Mouse (Mus musculus): Measurements from ENCODE around the gene 2300002M23Rik.

The 2300002M23Rik gene

DNA sequence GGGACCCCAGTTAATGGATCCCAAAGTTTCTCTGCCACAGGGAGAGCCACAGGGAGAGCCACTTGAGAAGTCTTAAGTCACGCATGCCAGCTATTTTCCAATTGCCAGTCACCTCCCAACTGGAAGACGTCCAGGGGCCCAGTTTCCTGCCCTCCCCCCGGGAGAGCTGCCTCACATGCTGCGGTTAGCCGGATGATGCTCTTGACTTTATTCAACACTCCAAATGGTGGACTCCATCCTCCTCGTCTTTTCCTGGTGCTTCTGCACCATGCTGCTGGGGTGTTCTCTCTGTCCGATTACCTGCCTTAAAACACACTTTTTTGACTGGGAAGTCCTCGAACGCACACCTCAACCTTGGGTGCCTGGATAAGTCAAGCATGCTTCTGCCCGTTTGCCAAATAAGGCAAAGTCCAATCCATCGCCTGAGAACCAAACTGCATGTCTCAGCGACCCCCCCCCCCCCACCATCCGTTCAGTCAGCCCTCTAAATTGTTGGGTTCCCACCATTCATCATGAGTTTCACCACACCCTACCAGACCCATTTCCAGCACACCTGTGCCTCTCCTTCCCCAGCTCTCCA, 11.0 kb upstream of the 2300002M23Rik start:
- DNase-seq (ENCODE audit: low spot score), result no peak

DNA sequence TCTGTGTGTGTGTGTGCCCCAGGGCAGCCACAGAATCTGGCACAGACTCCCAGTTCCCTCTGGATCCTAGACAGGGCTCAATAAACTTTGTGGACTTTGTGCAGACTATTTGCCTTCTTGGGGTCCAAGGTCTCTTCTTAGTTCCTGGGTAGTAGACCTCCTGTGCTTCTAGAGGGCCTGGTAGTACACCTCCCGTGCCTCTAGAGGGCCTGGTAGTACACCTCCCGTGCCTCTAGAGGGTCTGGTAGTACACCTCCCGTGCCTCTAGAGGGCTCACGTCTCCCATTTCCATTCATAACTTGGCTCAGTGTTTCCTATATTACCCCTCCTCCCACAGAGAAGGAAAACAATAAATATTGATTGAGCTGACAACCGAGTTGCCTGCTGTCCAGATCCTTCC, 10.4 kb upstream of the 2300002M23Rik start:
- peak; percentile 71 for DNase-seq (ENCODE audit: low spot score)

DNA sequence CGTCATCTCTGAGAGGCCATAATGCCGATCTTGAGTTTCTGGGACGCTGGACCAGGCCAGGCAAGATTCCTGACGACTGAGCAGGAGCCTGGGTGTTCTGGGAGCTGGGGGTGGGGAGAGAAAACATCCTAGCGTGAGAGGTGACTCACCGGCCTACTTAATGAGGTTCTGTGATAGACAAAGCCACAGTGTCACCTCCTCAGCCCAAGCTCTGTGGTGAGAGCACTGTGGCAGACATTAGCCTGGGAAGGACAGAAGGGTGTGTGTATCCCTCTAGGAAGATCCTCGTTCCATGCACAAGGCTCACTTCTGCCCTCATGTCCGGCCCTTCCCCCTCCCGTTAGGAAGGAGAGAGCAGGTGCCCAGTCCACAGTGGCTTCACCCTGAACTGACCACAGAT, 9.9 kb upstream of the 2300002M23Rik start:
- no peak for DNase-seq (ENCODE audit: low spot score)

DNA sequence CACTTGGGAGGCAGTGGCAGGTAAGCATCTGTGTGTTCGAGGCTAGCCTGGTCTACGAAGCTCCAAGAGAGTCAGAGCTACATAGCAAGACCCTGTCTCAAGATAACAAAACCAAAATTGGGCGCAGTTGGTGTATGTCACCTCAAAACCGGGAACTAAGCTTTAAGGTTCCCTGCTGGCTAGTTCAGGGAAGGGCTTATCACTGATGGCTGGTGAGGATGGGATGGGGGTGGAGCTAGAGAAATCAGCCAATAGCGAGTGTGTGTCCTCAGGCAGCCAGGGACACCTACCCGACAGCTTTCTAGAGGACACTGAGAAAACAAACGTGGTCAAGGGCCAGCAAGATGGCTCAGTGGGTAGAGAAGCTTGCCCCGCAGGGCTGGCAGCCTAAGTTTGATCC, 9.0 kb upstream of the 2300002M23Rik start:
- DNase-seq (ENCODE audit: low spot score), result no peak

DNA sequence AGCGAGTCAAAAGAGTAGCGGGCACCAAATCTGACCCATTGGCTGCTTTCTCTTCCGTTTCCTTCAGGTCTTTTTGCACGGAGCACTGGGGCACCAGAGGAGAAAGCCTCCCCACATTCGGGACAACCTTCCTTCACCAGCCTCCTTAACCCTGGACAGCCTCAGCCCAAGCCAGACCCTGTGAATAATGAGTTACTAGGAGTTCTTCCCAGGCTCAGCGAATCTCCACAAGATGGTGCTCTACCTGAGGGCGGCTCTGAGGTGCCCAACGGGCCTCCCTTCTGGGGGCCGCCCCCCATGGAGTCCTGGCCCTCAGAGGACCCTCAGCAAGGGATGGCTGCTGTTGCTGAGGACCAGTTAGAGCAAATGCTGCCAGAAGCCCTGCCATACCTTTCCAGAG, 517 bp downstream of the 2300002M23Rik start:
- DNase-seq (ENCODE audit: low spot score), result no peak

DNA sequence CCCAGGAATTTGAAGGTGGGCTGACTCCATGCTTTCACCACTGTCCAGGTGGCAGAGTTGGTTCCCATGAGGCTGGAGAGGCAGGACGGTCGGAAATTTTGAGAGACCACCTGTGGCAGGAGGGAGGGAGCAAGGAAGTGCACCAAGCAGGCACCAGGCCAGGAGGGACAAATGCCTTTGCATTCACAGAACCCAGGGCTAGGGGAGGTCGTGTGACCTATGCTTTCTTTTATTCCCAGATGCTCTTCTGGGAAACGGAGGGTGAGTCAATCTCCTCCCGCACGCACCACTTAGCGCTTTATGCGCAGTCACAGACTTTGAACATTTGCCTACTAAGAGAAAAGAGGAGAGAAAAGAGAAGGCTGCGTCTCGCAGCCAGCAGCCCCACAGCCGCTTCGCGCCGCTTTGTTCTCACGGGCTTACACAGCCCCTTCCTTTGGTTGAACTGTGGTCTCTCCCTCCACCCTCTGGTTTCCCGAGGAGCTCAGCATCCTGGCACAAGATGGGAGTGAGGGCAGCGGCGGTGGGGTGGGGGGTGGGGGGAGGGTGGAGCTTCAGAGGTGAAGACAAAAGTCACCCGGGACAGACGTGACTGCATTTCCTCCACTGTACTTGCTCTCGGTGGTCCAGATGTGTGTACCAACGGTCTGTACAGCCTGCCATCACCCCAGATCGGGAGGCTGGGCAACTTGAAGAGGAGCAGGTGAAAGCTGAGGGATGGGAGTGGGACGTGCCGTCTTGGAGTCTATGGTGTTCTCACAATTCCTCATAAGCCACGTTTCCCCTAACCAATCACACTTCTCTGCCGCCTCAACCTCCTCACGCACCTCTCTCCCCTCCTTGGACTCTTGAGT, 2.1 kb downstream of the 2300002M23Rik start:
- no peak for DNase-seq (ENCODE audit: low spot score)

DNA sequence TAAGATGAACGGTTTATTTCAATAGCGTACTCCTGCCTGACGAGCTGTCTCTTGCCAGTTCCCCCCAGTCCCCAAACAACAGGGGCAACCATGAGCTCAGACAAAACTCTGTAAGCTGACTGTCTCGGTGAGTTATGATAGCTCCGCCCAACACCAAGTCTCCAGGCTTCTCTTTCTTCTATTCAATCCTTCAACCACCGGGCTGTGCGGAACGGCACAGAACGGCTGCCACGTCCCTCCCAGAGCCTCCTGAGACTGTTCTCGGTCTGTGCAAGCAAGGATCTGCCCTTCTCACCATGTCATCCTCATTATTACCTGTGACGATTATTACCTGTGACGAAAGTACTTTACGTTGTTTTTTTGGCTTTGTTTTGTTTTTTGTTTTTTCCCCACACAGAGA, 3.6 kb downstream of the 2300002M23Rik start:
- no peak for DNase-seq (ENCODE audit: low spot score)

DNA sequence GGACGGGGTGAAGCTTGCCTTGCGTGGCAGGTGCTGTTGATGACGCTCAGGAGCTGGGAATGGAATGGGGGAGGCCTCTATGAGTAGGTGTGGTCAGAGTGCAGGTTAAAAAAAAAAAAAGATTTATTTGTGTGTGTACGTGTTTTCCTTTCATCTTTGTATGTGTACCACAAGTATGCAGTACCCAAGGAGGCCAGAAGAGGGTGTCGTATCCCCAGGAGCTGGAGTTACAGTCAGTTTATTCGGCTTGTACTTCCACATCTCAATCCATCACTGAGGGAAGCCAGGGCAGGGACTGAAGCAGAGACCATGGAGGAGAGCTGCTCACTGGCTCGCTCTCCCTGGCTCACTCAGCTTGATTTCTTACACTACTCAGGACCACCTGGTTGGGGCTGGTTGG, 4.2 kb downstream of the 2300002M23Rik start:
- no peak for DNase-seq (ENCODE audit: low spot score)

DNA sequence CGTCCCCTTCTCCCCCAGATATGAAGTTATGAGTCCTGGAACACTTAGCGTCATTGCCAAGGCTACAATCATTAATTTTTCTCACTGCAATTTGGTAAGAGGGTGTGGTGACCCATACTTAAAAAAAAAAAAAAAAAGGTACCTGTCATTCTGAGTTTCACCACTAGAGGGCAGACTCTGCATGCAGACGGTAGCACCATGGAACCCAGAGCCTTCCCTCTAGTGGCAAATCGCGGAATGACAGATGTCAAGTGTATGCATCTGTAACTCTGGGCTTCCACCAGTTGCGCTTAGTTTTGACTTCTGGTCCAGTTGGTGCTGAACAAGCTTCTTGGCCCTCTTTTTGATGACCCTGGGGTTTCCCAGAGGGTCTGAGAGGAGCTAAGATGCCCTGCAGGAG, 11.0 kb downstream of the 2300002M23Rik start:
- DNase-seq (ENCODE audit: low spot score), result peak; percentile 92

DNA sequence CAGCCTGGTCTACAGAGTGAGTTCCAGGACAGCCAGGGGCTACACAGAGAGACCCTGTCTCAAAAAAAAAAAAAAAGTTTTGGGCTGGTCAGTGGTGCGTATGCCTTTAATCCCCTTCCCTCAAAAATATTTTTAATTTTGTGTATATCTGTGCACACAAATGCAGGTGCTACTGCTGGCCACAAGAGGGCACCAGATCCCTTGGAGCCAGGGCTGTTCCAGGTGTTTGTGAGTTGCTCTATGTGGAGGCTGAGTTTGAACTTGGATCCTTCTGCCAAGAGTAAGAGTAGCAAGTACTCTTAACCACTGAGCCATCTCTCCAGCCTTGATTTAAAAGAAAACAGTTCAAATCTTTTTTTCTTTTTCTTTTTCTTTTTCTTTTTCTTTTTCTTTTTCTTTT, 15.7 kb downstream of the 2300002M23Rik start:
- DNase-seq (ENCODE audit: low spot score), result no peak

DNA sequence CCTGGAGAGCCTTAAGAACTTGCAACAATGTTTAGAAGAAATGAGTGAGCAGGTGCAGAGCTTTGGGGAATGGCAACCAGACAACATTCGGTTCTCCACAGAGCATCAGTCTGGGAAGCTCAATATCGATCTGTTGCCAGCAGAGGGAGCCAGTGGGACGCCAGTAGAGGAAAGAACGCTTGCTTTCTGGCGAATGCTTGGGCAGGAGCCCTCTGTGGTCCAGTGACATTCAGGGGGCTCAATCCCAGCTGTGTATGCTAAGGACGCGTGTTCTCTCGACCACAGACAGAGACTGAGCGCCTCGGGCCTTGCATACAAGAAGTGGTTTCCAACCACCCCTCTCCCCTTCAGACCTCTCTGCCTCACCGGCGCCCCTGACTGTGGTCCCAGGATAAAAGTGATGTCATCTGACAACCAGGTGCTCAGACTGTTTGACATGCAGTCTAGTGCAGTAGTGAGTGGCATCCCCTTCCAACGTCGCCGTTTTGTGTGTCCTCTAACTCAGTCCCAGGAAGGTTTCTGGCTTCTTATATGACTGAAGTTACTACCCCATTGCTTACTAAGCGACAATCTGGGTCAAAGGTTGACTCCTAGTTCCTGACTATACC, 17.2 kb downstream of the 2300002M23Rik start:
- peak; percentile 83 for DNase-seq (ENCODE audit: low spot score)

DNA sequence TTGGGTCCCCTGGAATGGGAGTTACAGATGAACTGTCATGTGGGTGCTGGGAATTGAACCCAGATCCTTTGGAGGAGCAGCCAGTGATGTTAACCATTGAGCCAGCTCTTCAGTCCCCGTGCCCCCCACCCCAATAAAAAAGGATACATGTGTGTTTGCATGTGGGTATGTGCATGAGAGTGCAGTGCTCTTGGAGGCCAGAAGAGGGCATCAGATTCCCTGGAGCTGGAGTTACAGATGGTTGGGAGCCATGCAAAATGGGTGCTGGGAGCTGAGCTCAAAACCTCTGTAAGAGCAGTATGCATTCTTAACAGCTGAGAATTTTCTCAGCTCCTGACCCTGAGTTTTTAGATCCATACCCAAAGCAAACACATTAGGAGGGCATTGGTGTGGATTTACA, 20.0 kb downstream of the 2300002M23Rik start:
- DNase-seq (ENCODE audit: low spot score), result no peak

DNA sequence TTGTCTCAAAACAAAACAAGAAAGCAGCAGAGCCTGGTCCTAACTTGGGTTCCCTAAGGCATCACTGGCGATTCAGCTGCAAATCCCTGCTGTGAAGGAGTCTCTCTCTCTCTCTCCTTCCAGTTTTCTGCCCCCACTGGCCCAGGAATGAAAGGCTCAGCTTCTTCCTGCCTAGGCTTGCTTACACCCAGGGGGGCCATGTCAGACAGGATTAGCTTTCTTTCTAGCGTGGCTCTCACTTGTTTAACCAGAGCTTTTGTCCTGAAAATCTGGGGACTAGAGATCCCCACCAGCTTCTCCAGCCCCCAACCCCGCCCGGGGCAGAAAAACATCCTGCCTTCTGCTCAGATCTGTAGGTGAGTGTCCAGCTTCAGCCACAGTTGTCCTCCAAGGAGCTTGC, 21.1 kb downstream of the 2300002M23Rik start:
- no peak for DNase-seq (ENCODE audit: low spot score)

DNA sequence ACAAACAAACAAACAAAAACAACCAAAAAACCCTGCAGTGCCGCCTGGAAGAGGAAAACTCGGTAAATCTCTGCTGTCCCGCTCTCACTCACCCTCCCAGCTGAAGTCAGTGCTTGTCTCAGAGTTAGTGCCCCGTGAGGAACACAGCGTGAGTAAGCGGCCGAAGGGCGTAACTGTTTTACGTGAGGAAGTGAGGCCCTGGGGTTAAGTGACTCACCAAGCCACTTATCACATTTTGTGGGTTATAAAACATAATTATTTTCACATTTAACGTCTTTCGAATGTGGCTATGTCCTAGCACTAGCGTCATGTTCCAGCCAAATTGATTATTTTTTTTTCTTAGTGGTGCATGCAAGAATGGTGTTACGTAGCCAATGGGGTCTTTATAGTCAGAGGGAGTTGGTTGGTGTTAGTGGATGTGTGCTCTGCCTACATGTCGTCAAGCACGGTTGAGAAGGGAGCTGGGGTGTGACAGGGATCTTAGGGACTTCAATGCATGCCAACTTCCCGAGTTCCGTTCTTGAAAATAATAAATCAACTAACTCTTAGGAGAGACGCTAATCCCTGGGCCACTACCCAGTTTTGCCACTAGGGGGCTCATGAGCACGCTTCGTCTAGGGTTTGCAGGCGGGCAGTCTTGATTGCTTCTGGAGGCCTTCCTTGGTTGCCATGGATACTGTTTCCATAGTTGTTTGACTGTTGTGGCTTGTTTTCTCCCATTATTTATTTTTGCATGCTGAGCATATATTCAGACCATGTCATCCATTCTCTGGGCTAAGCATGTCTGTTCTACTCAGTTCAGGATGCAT, 23.4 kb downstream of the 2300002M23Rik start:
- peak; percentile 96 for DNase-seq (ENCODE audit: low spot score)

DNA sequence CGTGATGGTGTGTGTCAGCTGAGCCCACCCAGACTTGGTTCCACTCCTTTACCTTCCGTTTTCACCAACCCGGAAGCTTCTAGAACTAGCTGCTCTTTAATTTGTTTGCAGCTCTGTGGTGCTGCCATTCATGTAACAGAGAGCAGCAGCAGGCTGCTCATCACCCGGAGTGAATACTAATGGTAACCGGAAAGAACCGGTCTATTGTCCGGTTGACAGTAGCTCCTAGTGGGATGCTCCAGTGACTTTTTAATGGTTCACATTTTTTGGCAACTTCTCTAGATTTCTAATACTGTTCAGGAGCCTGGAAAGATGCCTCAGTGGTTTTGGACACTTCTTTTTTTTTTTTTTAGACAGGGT, 23.9 kb downstream of the 2300002M23Rik start:
- no peak for DNase-seq (ENCODE audit: low spot score)

DNA sequence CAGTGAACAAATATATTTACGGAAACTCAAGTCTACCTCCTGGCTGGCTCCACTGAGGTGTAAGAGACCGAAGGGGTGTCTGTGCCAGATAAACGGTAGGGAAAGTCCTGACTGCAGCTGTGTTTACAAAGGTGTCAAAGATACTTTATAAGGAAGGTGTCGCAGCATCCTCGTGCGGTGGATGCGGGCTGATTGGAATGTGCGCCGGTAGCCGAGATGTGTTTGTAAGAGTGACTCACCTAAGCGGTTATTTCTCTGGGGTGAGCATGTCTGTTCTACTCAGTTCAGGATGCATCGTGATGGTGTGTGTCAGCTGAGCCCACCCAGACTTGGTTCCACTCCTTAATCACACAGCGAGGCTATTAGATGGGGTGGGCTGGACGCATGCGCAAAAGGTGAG, 24.5 kb downstream of the 2300002M23Rik start:
- no peak for DNase-seq (ENCODE audit: low spot score)

DNA sequence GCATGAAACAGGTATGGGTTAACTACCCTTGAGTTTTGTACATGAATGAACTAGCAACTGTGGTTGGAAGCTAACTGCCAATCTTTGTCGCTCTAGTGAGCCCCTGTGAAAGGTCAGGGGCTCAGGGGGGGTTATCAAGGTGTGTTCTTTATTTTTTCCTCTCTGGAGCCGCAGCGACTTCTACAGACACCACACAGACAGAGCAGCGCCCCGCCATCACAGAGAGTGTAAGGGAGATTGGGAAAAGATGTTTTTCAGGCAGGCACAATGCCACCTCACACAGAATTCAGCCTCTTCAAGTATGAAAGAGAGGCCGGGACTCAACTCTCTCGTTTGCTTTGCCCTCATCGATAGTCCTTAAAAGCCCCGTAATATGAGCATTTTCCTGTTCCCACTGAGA, 24.9 kb downstream of the 2300002M23Rik start:
- DNase-seq (ENCODE audit: low spot score), result no peak

DNA sequence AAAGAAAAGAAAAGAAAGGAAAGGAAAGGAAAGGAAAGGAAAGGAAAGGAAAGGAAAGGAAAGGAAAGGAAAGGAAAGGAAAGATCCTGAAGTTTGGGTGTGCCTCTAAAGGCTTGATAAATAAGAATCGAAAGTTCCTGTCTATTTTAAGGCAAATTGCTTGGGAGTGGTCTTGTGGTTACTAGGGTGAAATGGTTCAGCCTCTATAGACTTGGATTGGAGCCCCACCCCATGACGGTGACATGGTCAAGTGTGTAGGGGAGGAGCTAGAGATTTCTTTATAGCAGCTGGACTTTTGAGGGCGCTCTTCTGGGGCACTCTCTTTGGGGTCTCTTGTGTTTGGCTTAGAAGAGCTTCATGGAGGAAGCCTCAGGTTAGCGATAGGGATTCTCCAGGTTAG, 26.5 kb downstream of the 2300002M23Rik start:
- no peak for DNase-seq (ENCODE audit: low spot score)

DNA sequence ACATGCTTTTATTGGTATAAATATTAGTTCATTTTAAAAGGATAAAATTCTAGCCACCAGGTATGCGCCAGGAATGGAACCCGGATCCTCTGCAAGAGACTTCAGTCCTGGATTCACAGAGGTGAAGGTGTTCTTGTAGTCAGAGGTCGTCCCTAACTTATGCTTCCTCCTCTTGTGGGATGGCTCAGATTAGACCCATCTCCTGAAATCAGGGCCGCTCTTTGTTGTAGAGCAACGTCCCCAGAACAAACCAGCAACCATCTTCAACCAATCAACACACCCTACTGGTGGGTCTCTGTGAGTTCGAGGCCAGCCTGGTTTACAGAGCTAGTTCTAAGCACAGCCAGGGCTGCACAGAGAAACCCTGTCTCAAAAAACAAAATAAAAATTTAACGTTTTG, 27.2 kb downstream of the 2300002M23Rik start:
- DNase-seq (ENCODE audit: low spot score), result no peak

DNA sequence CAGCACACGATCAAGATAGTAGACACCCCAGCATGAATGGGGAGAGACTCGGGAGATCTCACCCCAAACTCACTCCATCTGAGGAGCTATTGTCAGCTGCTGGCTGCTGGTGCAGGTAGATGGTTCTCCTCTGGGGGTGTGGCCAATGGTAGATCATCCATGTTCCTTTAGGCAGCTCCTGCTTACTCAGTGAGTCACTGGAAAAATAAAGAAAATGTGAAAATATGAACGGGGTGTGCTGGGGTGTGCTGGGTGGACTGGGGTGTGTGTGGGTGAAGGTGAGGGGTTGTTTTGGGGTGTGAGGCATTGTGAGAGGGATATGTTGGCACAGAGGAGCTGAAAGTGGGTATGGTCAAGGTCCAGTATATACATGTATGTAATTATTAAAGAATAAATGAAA, 30.1 kb downstream of the 2300002M23Rik start:
- no peak for DNase-seq (ENCODE audit: low spot score)

DNA sequence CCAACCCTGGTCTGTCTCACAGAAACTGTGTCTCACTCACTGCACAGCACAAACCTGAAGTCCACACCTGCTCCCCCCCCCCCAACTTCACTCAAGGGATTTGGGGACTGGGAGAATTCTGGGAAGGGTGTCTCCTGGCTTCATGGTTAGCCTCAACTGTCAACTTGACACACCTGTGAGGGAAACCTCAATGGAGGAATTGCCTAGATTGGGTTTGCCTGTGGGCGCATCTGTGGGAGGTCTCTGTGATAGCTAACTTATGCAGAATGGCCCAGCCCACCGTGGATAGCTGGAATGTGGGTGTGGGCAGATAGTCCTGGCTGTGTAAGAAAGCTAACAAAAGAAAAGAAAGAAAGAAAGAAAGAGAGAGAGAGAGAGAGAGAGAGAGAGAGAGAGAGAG, 34.0 kb downstream of the 2300002M23Rik start, which contains the start of gene Sfta2:
TSS of gene Sfta2 (plus strand) at position 301 of the 400 bp plus-strand sequence.
- no peak for DNase-seq (ENCODE audit: low spot score)

DNA sequence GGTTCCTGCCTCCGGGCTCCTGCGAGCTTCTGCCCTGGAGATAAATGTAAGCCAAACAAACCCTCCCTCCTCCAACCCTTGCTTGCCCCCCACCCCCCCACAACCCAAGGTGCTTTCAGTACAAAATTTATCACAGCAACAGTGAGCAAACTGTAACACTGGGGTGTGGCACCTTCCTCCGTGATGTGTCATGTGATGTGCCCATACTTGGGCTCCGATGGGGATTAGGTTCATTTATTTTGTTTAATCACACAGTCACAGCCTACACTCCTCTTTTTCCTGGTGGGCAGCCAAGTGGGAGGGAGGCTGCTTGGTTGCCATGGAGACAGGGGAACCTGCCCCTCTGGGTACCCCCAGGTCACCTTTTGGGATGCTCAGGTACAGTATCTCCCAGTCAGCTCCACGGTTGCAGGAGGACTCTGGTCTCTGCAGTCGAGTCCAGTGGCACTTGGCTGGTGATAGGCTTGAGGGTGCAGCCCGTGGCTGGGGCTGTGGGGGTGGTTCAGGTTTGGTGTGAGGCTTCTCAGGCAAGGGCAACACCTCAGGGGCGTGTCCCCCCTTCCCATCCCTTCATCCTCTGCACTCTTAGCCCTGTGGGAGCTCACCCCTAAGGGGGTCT, 34.6 kb downstream of the 2300002M23Rik start:
- DNase-seq (ENCODE audit: low spot score), result no peak

Data from adipocyte (in vitro differentiated cells).